Mouse (Mus musculus) myocyte (in vitro differentiated cells): ENCODE data around the gene Sox6.

ENCODE experiments used
- CEBPB ChIP-seq: IDR thresholded peaks from 2 replicates; pipeline ENCODE4 v1.6.1; 2011; ENCODE audit warnings: mild to moderate bottlenecking, moderate library complexity; ENCODE audit not compliant: poor library complexity, insufficient read depth, severe bottlenecking
- E2F4 ChIP-seq: IDR thresholded peaks from one replicate; pipeline ENCODE4 v1.6.1; 2011; ENCODE audit warnings: mild to moderate bottlenecking, control low read depth, moderate library complexity; ENCODE audit not compliant: insufficient read depth
- MAX ChIP-seq: IDR thresholded peaks from one replicate; pipeline ENCODE4 v1.6.1; 2011; ENCODE audit warnings: low read depth, mild to moderate bottlenecking, control low read depth
- MYOD1 ChIP-seq, 3 experiments: IDR thresholded peaks; one replicate each; pipeline ENCODE4 v1.6.1; 2011; ENCODE audit warnings: control low read depth in 2 of 3, low read depth in 2 of 3, mild to moderate bottlenecking in 2 of 3, moderate library complexity in 1 of 3; ENCODE audit not compliant: insufficient read length in 2 of 3, control insufficient read depth in 1 of 3
- MYOG ChIP-seq, 3 experiments: IDR thresholded peaks; one replicate each; pipeline ENCODE4 v1.6.1; 2011; ENCODE audit warnings: control low read depth in 2 of 3, low read depth in 2 of 3, mild to moderate bottlenecking in 2 of 3; ENCODE audit not compliant: insufficient read length in 2 of 3, control insufficient read depth in 1 of 3, insufficient read depth in 1 of 3
- POLR2A ChIP-seq: IDR thresholded peaks from one replicate; pipeline ENCODE4 v1.6.1; 2011; ENCODE audit warnings: low read depth, mild to moderate bottlenecking, control low read depth, moderate library complexity; ENCODE audit not compliant: insufficient read length
- POLR2AphosphoS2 ChIP-seq: IDR thresholded peaks from one replicate; pipeline ENCODE4 v1.6.1; 2011; ENCODE audit warnings: low read depth, control low read depth; ENCODE audit not compliant: insufficient read length
- REST ChIP-seq: IDR thresholded peaks from one replicate; pipeline ENCODE4 v1.6.1; 2011; ENCODE audit warnings: mild to moderate bottlenecking, control low read depth, moderate library complexity; ENCODE audit not compliant: insufficient read depth, insufficient read length
- SRF ChIP-seq: IDR thresholded peaks from one replicate; pipeline ENCODE4 v1.6.1; 2011; ENCODE audit warnings: low read depth; ENCODE audit not compliant: control insufficient read depth, insufficient read length
- TCF12 ChIP-seq: IDR thresholded peaks from one replicate; pipeline ENCODE4 v1.6.1; 2011; ENCODE audit warnings: mild to moderate bottlenecking, control low read depth; ENCODE audit not compliant: poor library complexity, insufficient read depth, severe bottlenecking
- TCF3 ChIP-seq: IDR thresholded peaks from one replicate; pipeline ENCODE4 v1.6.1; 2011; ENCODE audit warnings: low read depth, control low read depth; ENCODE audit not compliant: insufficient read length
- USF1 ChIP-seq: IDR thresholded peaks from one replicate; pipeline ENCODE4 v1.6.1; 2011; ENCODE audit warnings: low read depth, mild to moderate bottlenecking, control low read depth, moderate library complexity

DNA sequence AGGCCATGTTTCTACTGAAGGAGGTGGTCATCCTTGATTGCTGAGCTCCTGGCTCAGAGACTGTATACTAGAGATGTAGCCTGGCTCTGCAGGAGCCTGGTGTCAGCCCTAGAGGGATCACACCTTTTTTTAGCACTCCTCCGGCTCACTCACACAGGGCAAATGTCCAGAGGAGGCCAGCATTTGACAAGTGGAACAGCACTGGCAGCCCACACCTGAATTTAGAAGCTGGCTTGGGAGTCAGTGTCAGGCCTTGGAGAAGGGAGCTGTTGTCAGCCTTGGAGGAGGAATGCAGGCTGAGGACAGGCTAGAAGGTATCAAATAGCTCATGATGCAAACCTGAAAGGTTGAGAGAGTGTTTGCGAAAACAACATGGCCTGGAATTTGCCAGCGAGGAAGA lies 565.7 kb downstream of the Sox6 start:
- TF ChIP-seq POLR2A (no peak), POLR2AphosphoS2 (no peak), MAX (no peak), TCF12 (no peak), USF1 (no peak), E2F4 (no peak), MYOD1 (IDR thresholded peaks at IDR 0.05; ENCODE audit: control insufficient read depth in 1 of 3, insufficient read length in 2 of 3, low read depth in 2 of 3) (no peak), CEBPB (no peak), MYOG (IDR thresholded peaks at IDR 0.05; ENCODE audit: control insufficient read depth in 1 of 3, insufficient read depth in 1 of 3, insufficient read length in 2 of 3, low read depth in 2 of 3) (no peak), SRF (no peak), REST (no peak), TCF3 (no peak)
